8 mouse cellular contexts compared by ENCODE assay signal in the genomic region with DNA sequence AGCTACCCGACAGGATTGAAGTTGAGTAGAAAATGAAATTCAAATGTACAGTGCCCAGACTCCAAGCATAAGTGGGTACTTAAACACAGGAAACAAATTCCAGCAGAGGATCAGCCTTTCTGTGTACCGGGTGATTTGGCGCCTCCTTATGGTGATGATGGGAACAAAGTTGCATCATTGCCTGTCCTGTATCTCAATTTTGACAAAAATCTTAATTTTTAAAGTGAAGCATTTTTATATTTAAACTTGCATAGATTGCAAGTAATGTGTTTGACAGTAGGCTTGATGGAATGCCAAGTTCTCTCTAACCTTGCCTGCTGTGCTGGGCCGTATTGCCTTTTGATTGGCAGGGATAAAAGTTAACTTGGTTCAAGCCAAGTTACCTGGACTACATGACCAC. TPM values are rescaled to one million over a fixed set of nuclear protein-coding genes. Genes with fewer than 3 reads are reported as not detected.
A peak's percentile ranks its signal among the peaks of the same experiment; 100 is the strongest.
DNase-seq lines count a peak whose midpoint lies in the region; ATAC-seq lines count a peak whose summit lies in the region.

No protein-coding gene starts in this region.

- H3K36me3 ChIP-seq in heart, embryonic 15.5 days = peaks cover 24% of the 10 kb centered on the region
- H3K36me3 ChIP-seq in limb, embryonic 10.5 days = peaks cover 47% of the 10 kb centered on the region
- H3K36me3 ChIP-seq in midbrain, embryonic 12.5 days = peaks cover 35% of the 10 kb centered on the region

- DNase-seq in heart, adult 11 months = peak; percentile 87
- no peak for DNase-seq in heart, adult 9 months (ENCODE audit: low spot score in 2 of 2)
- peak; percentile 67 for DNase-seq in c-Kit-positive CD71-positive TER-119-negative erythroid progenitor cells, embryonic 14.5 days (ENCODE audit: low read depth)
- no peak for DNase-seq in limb, embryonic 10.5 days (ENCODE audit: low spot score)
- DNase-seq in ovary, postnatal 36 days (ENCODE audit: low spot score) = no peak
- DNase-seq in layer of hippocampus, adult 9-11 months = no peak

- H3K27me3 ChIP-seq in heart, embryonic 15.5 days = no peaks in the 10 kb centered on the region
- H3K27me3 ChIP-seq in limb, embryonic 10.5 days (ENCODE audit: low read depth, poor library complexity, severe bottlenecking) = no peaks in the 10 kb centered on the region
- H3K27me3 ChIP-seq in midbrain, embryonic 12.5 days = no peaks in the 10 kb centered on the region

- 21% methylated on average over 4 of the region's 4 CpGs for WGBS in heart, embryonic 15.5 days
- WGBS in limb, embryonic 10.5 days = 30% methylated on average over 4 of the region's 4 CpGs
- WGBS in midbrain, embryonic 12.5 days = 26% methylated on average over 4 of the region's 4 CpGs

- H3K4me3 ChIP-seq in heart, embryonic 15.5 days = peak overlapping the region; percentile 85
- peak overlapping the region; percentile 75 for H3K4me3 ChIP-seq in limb, embryonic 10.5 days
- H3K4me3 ChIP-seq in midbrain, embryonic 12.5 days = peak overlapping the region; percentile 61

- no peak for ATAC-seq in heart, embryonic 15.5 days (replicated peaks; ENCODE audit: insufficient number of reproducible peaks, insufficient read depth, low FRiP score, low read depth)
- no peak for ATAC-seq in midbrain, embryonic 12.5 days (ENCODE audit: low FRiP score, low read depth)

- H3K27ac ChIP-seq in heart, embryonic 15.5 days = peak overlapping the region; percentile 99
- peak overlapping the region; percentile 94 for H3K27ac ChIP-seq in limb, embryonic 10.5 days
- peak overlapping the region; percentile 90 for H3K27ac ChIP-seq in midbrain, embryonic 12.5 days (replicated peaks)

- H3K9me3 ChIP-seq in heart, embryonic 15.5 days (replicated peaks) = no peaks in the 10 kb centered on the region
- H3K9me3 ChIP-seq in limb, embryonic 10.5 days (replicated peaks) = no peaks in the 10 kb centered on the region
- H3K9me3 ChIP-seq in midbrain, embryonic 12.5 days = no peaks in the 10 kb centered on the region

- H3K4me1 ChIP-seq in heart, embryonic 15.5 days (replicated peaks) = peaks cover 20% of the 10 kb centered on the region
- peaks cover 21% of the 10 kb centered on the region for H3K4me1 ChIP-seq in limb, embryonic 10.5 days
- H3K4me1 ChIP-seq in midbrain, embryonic 12.5 days = peaks cover 21% of the 10 kb centered on the region

- 0 out of 2 replicates have a peak overlapping the region, but pooled peaks have one; percentile 25 for H3K9ac ChIP-seq in heart, embryonic 15.5 days
- 0 out of 2 replicates have a peak overlapping the region, but pooled peaks have one; percentile 6 for H3K9ac ChIP-seq in midbrain, embryonic 12.5 days (replicated peaks)

- H3K4me2 ChIP-seq in heart, embryonic 15.5 days = peak overlapping the region; percentile 77
- peak overlapping the region; percentile 85 for H3K4me2 ChIP-seq in midbrain, embryonic 12.5 days (replicated peaks)

RNA-seq across cellular contexts. Expression of a gene that starts 1.2 kb away (rescaled TPM):
- 5.8 and 6.1 TPM in 2 replicates for polyA plus RNA-seq in heart, embryonic 15.5 days (2015; fragmentation: Nextera tagmentation; extraction: Ambion mirVana)
- 7.7 and 10.6 TPM in 2 replicates for polyA plus RNA-seq in limb, embryonic 10.5 days (2016; fragmentation: Nextera tagmentation; extraction: Ambion mirVana)
- 13.2 TPM in 2 replicates for polyA plus RNA-seq in midbrain, embryonic 12.5 days (2016; fragmentation: Nextera tagmentation; extraction: Ambion mirVana)

RNA-seq across cellular contexts. Expression of a gene that starts 1.8 kb away (rescaled TPM):
- polyA plus RNA-seq in heart, embryonic 15.5 days (2015; fragmentation: Nextera tagmentation; extraction: Ambion mirVana) = 11.5 and 14.9 TPM in 2 replicates
- 17.8 and 20.0 TPM in 2 replicates for polyA plus RNA-seq in limb, embryonic 10.5 days (2016; fragmentation: Nextera tagmentation; extraction: Ambion mirVana)
- polyA plus RNA-seq in midbrain, embryonic 12.5 days (2016; fragmentation: Nextera tagmentation; extraction: Ambion mirVana) = 16.3 and 16.7 TPM in 2 replicates

RNA-seq across cellular contexts. Expression of a gene that starts 7.6 kb away (rescaled TPM):
- 160 and 174 TPM in 2 replicates for polyA plus RNA-seq in heart, embryonic 15.5 days (2015; fragmentation: Nextera tagmentation; extraction: Ambion mirVana)
- polyA plus RNA-seq in limb, embryonic 10.5 days (2016; fragmentation: Nextera tagmentation; extraction: Ambion mirVana) = 12.9 and 14.5 TPM in 2 replicates
- polyA plus RNA-seq in midbrain, embryonic 12.5 days (2016; fragmentation: Nextera tagmentation; extraction: Ambion mirVana) = 39.6 and 50.5 TPM in 2 replicates

RNA-seq across cellular contexts. Expression of a gene that starts 26.5 kb away (rescaled TPM):
- polyA plus RNA-seq in heart, embryonic 15.5 days (2015; fragmentation: Nextera tagmentation; extraction: Ambion mirVana) = not detected in 2 replicates
- polyA plus RNA-seq in limb, embryonic 10.5 days (2016; fragmentation: Nextera tagmentation; extraction: Ambion mirVana) = 0.33 and 0.50 TPM in 2 replicates
- not detected in 2 replicates for polyA plus RNA-seq in midbrain, embryonic 12.5 days (2016; fragmentation: Nextera tagmentation; extraction: Ambion mirVana)

RNA-seq across cellular contexts. Expression of a gene that starts 32.8 kb away (rescaled TPM):
- polyA plus RNA-seq in heart, embryonic 15.5 days (2015; fragmentation: Nextera tagmentation; extraction: Ambion mirVana) = 718 and 1,101 TPM in 2 replicates
- 0.23 and 0.51 TPM in 2 replicates for polyA plus RNA-seq in limb, embryonic 10.5 days (2016; fragmentation: Nextera tagmentation; extraction: Ambion mirVana)
- polyA plus RNA-seq in midbrain, embryonic 12.5 days (2016; fragmentation: Nextera tagmentation; extraction: Ambion mirVana) = not detected in 2 replicates

Comparison
In these comparisons a context has a peak if more than half of its experiments do, and no peak if none do; other contexts are left out.
1. DNase-seq: peak in heart, adult 11 months (single experiment) and c-Kit-positive CD71-positive TER-119-negative erythroid progenitor cells, embryonic 14.5 days (single experiment); none in heart, adult 9 months (0 of 2), limb, embryonic 10.5 days (single experiment), ovary, postnatal 36 days (single experiment) and layer of hippocampus, adult 9-11 months (single experiment).
2. Peak in every context shown above with its lines, with median percentiles within 50 percentile points of each other: H3K27ac ChIP-seq and H3K4me3 ChIP-seq.